Mouse (Mus musculus) heart, postnatal 25 days (tissue): ENCODE results near the gene Lrrc51. TPM values are rescaled to one million over a fixed set of nuclear protein-coding genes. Genes with fewer than 3 reads are reported as not detected.
"Not testable (repeated sequence)": the region's sequence is repeated elsewhere in the genome, so short reads cannot be mapped to it uniquely, and the experiment has no call there.

ENCODE experiments used
- DNase-seq: peaks from one replicate; pipeline ENCODE4 v3.0.0; 2022; ENCODE audit warnings: low spot score
- intact Hi-C: fragments of 180-260 bp; cut with DNase I; formaldehyde crosslinking; loops from one replicate; pipeline ENCODE4 v1.15.1; 2025
- total RNA-seq, 2 experiments: library from RNA; stranded (reverse); gene quantifications; 2 replicates each; pipeline ENCODE4 v1.2.3; 2021

Lrrc51 gene
- total RNA-seq, 2 experiments from 2014 or later = 3.3 to 4.1 TPM

DNA sequence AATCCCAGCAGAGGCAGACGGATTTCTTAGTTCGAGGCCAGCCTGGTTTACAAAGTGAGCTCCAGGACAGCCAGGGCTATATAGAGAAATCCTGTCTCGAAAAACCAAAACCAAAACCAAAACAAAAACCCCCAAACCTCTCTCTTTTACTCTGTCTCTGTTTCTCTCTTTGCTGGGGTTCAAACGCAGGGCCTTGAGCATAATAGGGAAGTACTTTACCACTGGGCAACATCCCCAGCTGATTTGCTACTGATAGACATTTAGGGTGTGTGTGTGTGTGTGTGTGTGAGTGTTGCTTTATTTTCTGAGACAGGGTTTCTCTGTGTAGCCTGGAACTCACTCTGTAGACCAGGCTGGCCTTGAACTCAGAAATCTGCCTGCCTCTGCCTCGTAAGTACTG, 15.3 kb upstream of the Lrrc51 start:
- DNase-seq, intact Hi-C loops: not testable (repeated sequence)

DNA sequence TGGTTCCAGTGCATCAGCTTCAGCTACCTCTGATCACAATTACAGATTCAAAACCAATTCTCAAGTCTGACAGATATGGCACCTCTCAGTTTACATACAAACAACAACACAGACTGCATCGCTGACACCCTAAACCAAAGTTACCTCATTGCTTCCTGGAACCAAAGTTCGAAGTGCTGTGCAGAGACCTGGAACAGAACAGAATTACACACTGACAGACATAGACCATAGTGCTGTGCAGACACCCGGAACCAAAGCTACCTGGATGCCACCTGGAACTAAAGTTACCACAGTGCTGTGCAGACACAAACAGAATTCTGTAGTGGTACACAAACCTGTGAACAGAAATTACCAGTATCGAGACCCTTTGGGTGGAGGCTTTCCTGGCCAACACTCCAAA, 6.1 kb upstream of the Lrrc51 start:
- intact Hi-C loops = no loop called here
- no peak for DNase-seq

DNA sequence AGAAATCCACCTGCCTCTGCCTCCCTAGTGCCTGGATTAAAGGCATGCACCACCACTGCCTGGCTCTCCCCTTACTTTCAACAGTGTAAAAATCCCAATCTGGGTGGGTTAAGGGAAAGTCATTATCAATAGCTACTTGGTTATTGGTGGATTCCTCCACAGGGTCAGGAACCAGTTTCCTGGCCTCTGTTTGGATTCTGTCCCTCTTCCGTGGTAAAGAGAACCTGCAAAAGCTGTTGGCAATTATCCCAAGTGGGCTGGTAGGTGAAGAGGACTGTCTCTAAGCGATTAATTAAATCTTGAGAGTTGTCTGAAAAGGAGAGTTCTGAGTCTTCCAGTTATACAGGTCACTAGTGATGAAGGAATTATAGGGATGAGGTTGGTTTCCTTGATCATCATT, 4.7 kb upstream of the Lrrc51 start:
- intact Hi-C loops = no loop called here
- DNase-seq = no peak

DNA sequence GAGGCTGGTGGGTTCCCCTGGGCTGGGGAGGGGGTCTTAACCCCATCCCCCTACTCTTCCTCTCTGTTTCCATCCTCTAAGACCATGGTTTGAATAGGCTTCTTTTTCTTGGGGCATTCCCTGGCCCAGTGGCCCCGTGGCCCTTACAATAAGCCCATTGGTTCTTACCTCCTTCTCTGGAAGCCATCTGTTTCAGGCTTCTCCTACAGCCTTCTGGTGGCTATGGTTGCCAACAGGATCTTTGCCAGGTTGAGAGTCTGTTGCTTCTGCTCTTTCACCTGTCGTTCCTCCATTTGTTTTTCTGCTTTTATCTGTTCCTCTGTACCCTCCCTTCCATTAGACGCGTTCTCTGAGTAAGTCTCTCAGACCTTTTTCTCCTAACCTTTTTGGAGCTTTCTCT, 3.9 kb upstream of the Lrrc51 start:
- intact Hi-C loops = no loop called here
- no peak for DNase-seq

DNA sequence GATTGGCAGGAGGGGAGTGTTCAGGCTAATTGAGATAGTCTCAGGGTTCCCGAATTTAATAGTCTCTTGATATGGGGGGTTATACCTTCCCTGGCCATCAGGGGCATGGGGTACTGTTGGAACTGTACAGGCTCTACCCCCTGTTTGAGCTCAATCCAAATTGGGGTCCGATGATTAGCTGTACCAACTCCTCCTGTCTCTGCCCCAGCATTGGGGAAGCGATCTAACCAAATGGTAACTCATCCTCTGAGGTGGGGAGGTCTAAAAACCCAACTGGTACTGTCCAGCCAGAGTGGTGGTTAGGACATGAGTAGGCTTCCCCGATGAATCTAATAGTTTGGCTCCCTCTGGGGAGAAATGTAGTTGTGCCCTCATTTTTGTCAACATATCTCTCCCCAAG, 3.3 kb upstream of the Lrrc51 start:
- DNase-seq = no peak
- intact Hi-C loops = no loop called here

DNA sequence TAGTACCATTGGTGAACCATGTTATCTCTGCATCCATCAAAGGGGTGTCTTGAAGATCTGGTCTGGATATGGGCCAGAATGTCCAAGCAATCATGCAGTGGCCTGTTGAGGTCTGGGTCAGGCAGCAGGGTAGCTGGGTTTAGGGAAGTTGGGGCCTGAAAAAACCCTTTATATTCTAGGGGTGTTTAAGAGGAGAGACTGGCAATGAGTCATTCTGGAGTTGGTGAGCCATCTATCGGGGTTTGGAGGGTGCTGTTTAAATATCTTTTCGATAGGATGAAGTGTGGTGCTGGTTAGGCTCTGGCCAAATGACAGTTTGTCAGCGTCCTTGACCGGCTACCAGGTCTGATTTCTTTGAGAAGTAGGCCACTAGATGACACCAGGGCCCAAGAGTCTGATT, 2.3 kb upstream of the Lrrc51 start:
- intact Hi-C loops = no loop called here
- DNase-seq = no peak

DNA sequence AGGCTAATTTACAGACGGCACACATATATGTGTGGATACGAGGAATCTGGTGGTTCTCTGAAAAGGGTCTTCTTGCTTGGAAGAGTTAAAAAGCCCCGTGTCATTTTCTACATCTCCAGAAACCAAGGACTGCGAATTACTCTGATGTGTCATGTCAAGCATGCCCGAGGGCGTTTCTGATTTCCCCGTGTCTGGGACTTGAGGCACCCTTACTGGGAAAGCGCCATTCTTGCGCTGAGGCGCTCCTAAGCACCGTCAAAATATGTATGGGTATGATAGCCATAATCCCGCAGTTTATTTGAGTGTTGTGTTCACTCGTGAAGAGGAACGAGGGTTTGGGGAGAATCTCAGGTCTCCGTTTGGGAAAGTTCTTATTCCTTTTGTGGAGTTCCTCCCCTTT, 395 bp downstream of the Lrrc51 start:
- DNase-seq = no peak
- intact Hi-C loops = loop anchor here (5.0 kb wide), 3 partner anchors 34 to 129 kb away; no protein-coding TSS in a partner anchor

DNA sequence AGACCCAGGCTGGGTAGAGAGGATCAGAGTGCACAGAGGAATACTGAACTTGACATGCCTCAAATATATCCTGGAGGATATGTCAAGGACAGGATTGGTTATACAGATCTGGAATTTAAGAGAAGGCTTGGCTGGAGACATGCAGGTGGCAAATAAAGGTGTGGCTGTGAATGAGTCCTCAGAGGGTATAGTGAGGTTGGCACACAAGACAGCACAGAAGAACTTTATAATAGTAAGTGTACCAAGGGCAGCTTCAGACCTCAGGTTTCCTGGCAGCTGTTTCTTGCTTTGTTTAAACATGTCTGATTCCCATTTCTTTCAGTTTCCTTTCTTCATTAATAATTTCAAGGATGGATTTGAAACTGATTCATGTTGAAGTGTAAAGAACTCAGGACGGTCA, 1.1 kb downstream of the Lrrc51 start:
- intact Hi-C loops = loop anchor here (5.0 kb wide), 3 partner anchors 35 to 130 kb away; no protein-coding TSS in a partner anchor
- no peak for DNase-seq

DNA sequence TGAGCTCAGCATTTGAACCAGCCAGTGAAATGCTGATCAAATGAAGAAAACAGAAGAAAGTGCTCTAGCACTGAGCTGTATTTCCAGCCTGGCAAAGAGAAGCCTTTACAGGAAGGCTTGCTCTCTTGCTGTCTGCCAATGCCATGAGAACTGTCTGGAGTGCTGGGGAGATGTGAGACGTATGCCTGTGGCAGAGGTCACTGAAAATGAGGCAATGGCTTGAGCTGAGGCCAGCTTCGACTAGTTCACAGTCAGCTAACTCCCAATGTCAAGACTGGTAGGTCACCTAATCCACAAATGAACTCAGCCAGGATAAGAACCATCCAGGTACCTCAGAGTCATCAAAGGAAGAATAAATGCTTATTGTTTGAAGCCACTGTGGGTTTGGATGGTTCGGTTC, 5.6 kb downstream of the Lrrc51 start:
- DNase-seq = no peak
- intact Hi-C loops = no loop called here

DNA sequence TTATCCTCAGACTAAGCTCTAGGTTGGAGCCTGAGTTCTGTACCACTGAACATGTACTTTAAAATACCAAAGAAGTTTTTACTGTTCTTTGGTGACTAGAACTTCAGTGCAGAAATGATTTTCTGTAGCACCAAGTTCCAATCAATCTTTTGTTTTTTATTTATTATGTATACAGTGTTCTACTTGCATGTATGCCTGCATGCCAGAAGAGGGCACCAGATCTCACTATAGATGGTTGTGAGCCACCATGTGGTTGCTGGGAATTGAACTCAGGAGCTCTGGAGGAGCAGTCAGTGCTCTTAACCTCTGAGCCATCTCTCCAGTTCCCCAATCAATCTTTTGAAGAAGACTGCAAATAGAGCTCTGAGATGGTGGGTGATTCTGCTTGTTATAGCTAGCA, 7.8 kb downstream of the Lrrc51 start:
- DNase-seq, intact Hi-C loops: not testable (repeated sequence)

DNA sequence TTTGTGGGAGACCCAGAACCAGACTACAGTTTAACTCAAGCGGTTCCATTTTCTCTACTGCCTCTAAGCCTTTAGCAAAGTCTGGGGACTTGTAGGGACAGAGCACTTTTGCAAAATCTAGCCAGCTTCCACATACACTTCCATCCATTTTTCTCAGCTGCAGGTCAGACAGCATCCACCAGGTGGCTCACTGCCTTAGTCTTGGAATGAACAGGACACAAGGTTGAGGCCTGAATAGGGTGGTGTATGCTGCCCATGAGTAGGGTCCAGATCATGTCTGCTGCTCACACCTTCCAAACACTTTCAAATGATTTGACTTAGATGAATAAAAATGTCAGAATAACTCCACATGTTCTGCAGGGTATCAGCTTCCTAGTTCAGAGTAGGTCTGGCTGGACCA, 15.6 kb downstream of the Lrrc51 start:
- no peak for DNase-seq
- intact Hi-C loops = loop anchor here (2.0 to 5.0 kb wide), 3 partner anchors 49 to 159 kb away; no protein-coding TSS in a partner anchor

DNA sequence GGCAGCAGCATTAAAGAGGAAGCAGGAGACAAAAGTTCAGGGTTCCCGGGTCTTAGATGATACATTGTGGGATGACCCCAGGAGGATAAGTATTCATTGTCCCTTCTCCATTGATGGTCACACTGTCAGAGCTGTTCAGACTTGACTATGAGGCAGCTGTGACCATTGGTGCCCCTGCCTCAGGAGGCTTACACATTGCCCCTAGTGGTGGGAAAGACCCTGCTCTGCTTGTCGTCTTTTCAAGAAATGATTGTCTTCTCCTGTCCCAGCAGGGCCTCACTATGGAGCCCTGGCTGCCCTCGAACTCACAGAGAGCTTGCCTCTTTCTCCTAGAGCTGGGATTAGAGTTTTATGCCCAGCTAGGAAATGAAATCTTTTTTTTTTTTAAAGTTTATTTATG, 21.7 kb downstream of the Lrrc51 start:
- intact Hi-C loops = no loop called here
- no peak for DNase-seq

DNA sequence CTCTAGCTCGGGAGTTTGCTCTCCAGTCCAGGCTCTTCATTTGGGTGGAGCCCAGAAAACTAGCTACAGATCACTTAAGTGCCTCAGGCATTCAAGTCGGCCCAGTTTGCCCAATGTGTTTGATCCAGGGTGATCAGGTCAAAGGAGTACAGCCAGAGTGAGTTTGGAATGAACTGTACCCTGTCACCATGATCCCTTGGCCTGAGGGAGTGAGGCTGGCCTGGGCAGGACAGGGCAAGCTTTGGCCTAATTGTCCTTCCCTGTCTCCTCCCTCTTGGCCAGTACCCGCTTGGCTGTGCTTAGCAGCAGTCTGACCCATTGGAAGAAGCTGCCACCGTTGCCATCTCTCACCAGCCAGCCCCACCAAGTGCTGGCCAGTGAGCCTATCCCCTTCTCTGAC, 23.6 kb downstream of the Lrrc51 start:
- intact Hi-C loops = no loop called here
- no peak for DNase-seq

DNA sequence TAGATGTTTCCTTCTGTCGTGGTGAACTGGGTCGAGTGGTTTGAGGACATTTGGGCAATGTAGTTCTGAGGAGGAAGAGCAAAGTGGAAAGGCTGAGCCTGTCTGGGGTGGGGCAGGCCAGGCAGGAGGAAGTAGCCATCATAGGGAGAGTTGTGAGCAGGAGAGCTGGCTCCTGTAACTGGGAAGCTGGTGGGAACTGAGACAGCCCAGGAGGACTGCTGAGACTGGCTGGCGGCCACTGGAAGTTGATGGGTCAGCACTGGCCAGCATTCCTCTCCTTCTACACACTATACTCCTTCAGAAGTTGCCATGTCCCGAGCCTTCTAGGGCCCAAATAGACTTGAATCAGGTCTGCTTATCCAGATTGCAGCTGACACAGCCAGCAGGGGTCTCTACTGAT, 25.3 kb downstream of the Lrrc51 start:
- intact Hi-C loops = loop anchor here (5.0 kb wide), 1 partner anchor 159 kb away; the partner anchor contains the start of genes Rnf121, Xndc1 and Xntrpc
- DNase-seq = no peak

DNA sequence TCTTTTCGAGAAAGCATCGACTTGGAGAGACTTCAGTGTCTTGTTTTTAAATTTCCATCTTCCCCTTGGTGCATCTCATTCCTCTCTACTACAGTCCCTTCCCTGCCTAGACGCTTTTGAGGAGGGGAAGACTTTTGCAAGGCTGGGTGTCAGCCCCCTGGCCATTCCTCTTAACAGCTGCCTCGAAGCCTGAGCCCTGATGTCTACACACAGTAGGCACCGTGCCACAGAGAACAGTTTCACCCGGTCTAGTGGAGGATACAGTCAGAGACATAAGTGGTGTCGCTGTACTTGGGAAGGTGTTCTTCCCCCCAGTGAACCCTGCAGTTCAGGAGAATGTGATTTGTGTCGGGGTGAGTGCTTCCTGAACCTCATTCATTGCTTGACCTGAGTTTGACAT, 27.0 kb downstream of the Lrrc51 start:
- intact Hi-C loops = loop anchor here (2.0 to 5.0 kb wide), 2 partner anchors 70 to 161 kb away; partner anchors contain the start of genes Rnf121, Xndc1 and Xntrpc
- no peak for DNase-seq

DNA sequence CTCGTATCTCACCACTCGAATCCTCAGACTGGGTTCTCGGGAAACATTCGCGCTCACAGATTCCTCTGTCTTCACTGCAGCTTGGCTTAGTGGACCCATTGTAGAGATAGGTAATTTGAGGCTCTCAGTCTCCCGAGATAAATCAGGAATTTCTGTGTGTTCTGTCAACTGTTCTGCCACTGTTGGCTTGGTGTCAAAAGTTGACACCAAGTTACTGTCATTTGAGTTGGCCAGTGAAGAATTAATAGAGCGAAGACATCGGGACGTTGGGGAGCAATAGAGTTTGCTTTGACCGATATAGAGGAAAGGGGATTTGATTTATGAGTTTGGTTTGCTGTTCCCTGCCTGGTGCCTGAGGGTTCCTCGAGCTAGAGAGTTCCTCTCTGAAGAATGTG, 27.4 kb downstream of the Lrrc51 start, which contains the start of gene Tomt:
Gene Tomt (minus strand): TSS at position 73 of the 395 bp plus-strand sequence.
- DNase-seq = no peak
- intact Hi-C loops = loop anchor here (2.0 to 5.0 kb wide), 2 partner anchors 69 to 161 kb away; partner anchors contain the start of genes Rnf121, Xndc1 and Xntrpc

DNA sequence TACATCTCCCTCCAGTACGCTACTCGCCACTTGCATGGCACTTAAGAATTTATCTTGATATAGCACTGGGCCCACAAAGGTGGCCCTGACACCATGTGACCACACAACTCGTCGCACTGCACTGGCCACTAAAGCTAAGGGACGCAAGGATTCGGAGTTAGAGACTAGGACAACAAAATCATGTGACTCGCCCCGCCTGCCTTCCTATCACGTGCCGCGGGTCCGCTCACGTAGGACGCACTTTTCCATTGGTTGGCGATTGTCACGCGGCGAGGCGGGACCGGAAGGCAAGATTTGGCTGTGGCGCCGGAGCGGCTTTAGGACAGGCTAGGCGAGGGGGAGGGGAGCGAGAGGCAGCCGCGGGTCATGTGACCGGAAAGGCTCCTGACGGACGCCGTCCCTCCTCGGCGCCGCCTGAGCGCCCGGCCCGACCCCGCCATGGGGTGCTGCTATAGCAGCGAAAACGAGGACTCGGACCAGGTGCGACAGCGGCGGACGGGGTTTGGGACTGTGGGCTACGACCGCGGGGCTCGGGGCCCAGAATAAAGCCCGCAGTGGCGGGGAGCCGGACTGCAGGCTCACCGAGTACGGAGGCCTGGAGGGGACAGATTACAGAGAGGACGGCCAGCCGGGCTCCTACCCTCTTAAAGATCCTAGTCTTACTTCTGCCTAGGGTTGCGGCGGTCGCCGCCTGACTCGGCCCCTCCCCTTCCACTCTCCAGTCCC, 28.0 kb downstream of the Lrrc51 start, which contains the start of gene Lamtor1:
Gene Lamtor1 (plus strand): TSS at position 344 of the 726 bp plus-strand sequence.
- intact Hi-C loops = loop anchor here (2.0 to 5.0 kb wide), 2 partner anchors 69 to 162 kb away; partner anchors contain the start of genes Rnf121, Xndc1 and Xntrpc
- DNase-seq = peak; percentile 99

DNA sequence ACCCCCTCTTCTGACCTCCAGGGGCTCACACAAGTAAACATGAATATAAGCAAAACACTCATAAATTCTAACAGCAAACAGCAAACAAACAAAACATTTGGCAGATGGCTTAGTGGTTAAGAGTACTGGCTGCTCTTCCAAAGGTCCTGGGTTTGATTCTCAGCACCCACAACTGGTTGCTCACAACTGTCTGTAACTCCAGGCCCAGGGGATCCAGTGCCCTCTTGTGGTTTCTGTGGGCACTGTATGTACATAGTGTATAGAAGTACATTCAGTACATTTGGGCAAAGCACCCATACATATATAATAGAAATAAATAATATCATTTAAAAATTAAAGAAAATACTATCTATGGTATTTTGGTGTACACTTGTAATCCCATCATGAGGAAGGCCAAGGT, 30.8 kb downstream of the Lrrc51 start:
- no peak for DNase-seq
- intact Hi-C loops = no loop called here

DNA sequence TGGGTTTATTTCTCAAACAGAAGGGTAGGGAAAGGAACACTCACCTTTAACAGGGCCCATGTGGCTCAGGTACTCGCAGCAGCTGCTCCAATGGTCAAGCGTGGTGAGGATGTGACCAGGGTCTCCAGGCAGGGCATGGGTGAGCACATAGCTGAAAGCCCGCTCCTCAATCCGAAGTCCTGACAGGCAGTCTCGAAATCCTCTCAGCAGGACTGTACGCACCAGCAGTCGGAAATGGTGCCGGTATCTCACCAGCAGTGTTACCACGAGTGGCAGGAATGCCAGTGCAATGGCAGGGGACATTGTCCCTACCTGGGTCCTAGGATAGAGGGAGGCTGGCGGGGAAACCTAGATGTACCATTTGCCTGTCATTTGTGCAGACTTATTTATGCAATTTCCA, 31.7 kb downstream of the Lrrc51 start:
- intact Hi-C loops = no loop called here

DNA sequence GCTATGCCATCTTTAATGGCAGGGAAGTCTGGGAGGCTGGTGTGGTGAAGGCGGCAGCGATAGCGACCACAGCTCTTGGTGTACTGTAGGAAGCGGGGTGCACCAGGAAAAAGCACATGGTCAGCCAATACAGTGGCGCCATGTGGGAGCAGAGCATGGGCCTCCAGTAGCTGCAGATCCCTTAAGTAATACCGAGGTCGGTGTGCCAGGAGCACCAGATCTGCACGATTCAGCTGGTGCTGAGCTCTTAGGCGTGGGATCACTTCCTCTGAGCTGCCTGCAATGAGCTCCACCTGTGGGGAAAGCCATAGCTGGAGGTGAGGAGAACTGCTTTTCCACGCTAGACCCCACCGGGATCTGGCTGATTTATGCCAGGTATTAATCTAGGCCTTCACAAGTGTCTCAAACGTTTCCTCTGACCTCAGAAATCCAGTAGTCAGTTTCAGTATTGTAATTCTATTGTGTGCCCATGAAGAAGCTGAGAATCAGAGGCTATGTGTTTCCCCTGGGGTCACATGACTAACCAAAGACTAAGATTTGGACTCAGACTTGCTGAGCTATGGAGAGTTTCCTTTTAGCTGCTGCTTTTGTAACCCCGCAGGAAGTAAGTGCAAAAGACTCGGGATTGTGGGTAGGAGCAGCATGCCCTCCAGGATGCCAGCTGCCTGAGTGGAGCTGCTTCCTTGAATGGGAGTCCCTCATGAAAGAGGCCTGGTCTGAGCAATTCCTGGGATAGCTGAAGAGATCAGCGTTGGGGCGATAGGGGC, 33.2 kb downstream of the Lrrc51 start:
- intact Hi-C loops = no loop called here
- DNase-seq = no peak

More for the DNA sequence above, 31.7 kb downstream of the Lrrc51 start:
- DNase-seq = no peak
